Mouse (Mus musculus) forebrain, postnatal 0 days (tissue): ENCODE measurements at regions not wholly inside any gene's neighbourhood (a gene's known extent, or its start where the extent isn't known, plus 50 kb on each side); places are given as distances from the start of the nearest gene placed in this dataset.

Source experiments
- ATAC-seq: fragments of 200-750 bp; cut with Nextera tagmentation; 2 replicates; pipeline ENCODE4 v1.8.0; 2017; ENCODE audit warnings: mild to moderate bottlenecking, moderate library complexity
- DNase-seq: peaks from one replicate; pipeline ENCODE4 v3.0.0-alpha.2; 2015
- H3K27ac ChIP-seq: fragments of 300-500 bp; sonication (generic); 2 replicates; pipeline ENCODE4 v1.5.1; 2014; ENCODE audit warnings: low read depth, mild to moderate bottlenecking, antibody characterized with exemption, low read length, moderate library complexity, mixed read lengths
- H3K27me3 ChIP-seq: fragments of 300-500 bp; sonication (generic); 2 replicates; pipeline ENCODE4 v1.6.1; 2014; ENCODE audit warnings: mild to moderate bottlenecking, low read length, mixed read lengths; ENCODE audit not compliant: insufficient read depth
- H3K36me3 ChIP-seq: fragments of 300-500 bp; sonication (generic); 2 replicates; pipeline ENCODE4 v1.6.1; 2014; ENCODE audit warnings: mild to moderate bottlenecking, moderate library complexity; ENCODE audit not compliant: insufficient read depth
- H3K4me1 ChIP-seq: fragments of 300-500 bp; sonication (generic); 2 replicates; pipeline ENCODE4 v1.6.1; 2014; ENCODE audit warnings: antibody characterized with exemption; ENCODE audit not compliant: insufficient read depth
- H3K4me2 ChIP-seq: fragments of 300-500 bp; sonication (generic); 2 replicates; pipeline ENCODE4 v1.6.1; 2014; ENCODE audit warnings: low read depth, mild to moderate bottlenecking, moderate library complexity
- H3K4me3 ChIP-seq: fragments of 300-500 bp; sonication (generic); 2 replicates; pipeline ENCODE4 v1.5.1; 2014; ENCODE audit warnings: low read depth, low read length, mixed read lengths
- H3K9ac ChIP-seq: fragments of 300-500 bp; sonication (generic); 2 replicates; pipeline ENCODE4 v1.6.1; 2014; ENCODE audit warnings: mild to moderate bottlenecking
- H3K9me3 ChIP-seq: fragments of 300-500 bp; sonication (generic); 2 replicates; pipeline ENCODE4 v1.6.1; 2016; ENCODE audit warnings: low read length
- CTCF ChIP-seq: sonication (generic); IDR thresholded peaks from 2 replicates; pipeline ENCODE4 v1.5.1; 2016; ENCODE audit warnings: antibody characterized with exemption, control low read depth, low read depth
- WGBS: fragments of 180-500 bp; shearing (Covaris S2); extraction: QIAGEN DNeasy Blood & Tissue Kit; methylation state at CpG from one replicate; pipeline ENCODE4 v1.1.7; 2014; 5-methylcytosine and 5-hydroxymethylcytosine counted together

- no peak overlapping the region for H3K4me2 ChIP-seq
- H3K9ac ChIP-seq: no peak overlapping the region
- ATAC-seq (no peak), DNase-seq (no peak)
- 84% methylated on average over 3 of the region's 3 CpGs for WGBS
- no peaks in the 10 kb centered on the region for H3K9me3 ChIP-seq
- TF ChIP-seq CTCF: no peak
- H3K4me1 ChIP-seq: peaks cover 5% of the 10 kb centered on the region; the same call in 1 of the 2 replicates
- H3K4me3 ChIP-seq: no peak overlapping the region
- H3K36me3 ChIP-seq: no peaks in the 10 kb centered on the region
- no peak overlapping the region for H3K27ac ChIP-seq
- no peaks in the 10 kb centered on the region for H3K27me3 ChIP-seq
These were observed 385.8 kb upstream of the Slc7a11 start for GRCm38 (mm10) chr3:50829211-50829610.

GRCm38 (mm10) chr3:50830446-50830845, 387.0 kb upstream of the Slc7a11 start:
- no peak for DNase-seq

GRCm38 (mm10) chr3:50830926-50831325, 387.5 kb upstream of the Slc7a11 start:
- TF ChIP-seq CTCF: no peak
- no peaks in the 10 kb centered on the region for H3K4me1 ChIP-seq
- H3K9ac ChIP-seq: no peak overlapping the region
- H3K27me3 ChIP-seq: no peaks in the 10 kb centered on the region
- no peaks in the 10 kb centered on the region for H3K9me3 ChIP-seq
- H3K4me2 ChIP-seq: no peak overlapping the region
- no peak for ATAC-seq
- DNase-seq: no peak
- H3K27ac ChIP-seq: no peak overlapping the region
- no peaks in the 10 kb centered on the region for H3K36me3 ChIP-seq
- WGBS: 72% methylated on average over 9 of the region's 9 CpGs
- no peak overlapping the region for H3K4me3 ChIP-seq

More at GRCm38 (mm10) chr3:50830446-50830845, 387.0 kb upstream of the Slc7a11 start:
- Histone ChIP-seq H3K4me2 (no peak overlapping the region), H3K4me3 (no peak overlapping the region), H3K9me3 (no peaks in the 10 kb centered on the region), H3K4me1 (peaks cover 4% of the 10 kb centered on the region; the same call in 1 of the 2 replicates), H3K27ac (no peak overlapping the region), H3K27me3 (no peaks in the 10 kb centered on the region), H3K36me3 (no peaks in the 10 kb centered on the region), H3K9ac (no peak overlapping the region)
- 71% methylated on average over 6 of the region's 6 CpGs for WGBS
- ATAC-seq: no peak
- no peak for TF ChIP-seq CTCF

GRCm38 (mm10) chr3:50842216-50842615, 382.0 kb upstream of the Noct start:
- H3K9me3 ChIP-seq: no peaks in the 10 kb centered on the region
- H3K4me3 ChIP-seq: no peak overlapping the region
- 84% methylated on average over 4 of the region's 4 CpGs for WGBS
- no peaks in the 10 kb centered on the region for H3K27me3 ChIP-seq
- H3K9ac ChIP-seq: no peak overlapping the region
- no peak for TF ChIP-seq CTCF
- no peak for ATAC-seq
- no peaks in the 10 kb centered on the region for H3K4me1 ChIP-seq
- no peaks in the 10 kb centered on the region for H3K36me3 ChIP-seq
- H3K27ac ChIP-seq: no peak overlapping the region
- DNase-seq: no peak
- H3K4me2 ChIP-seq: no peak overlapping the region

- TF ChIP-seq CTCF: no peak
- peak; percentile 79 for ATAC-seq
- no peak overlapping the region for H3K4me3 ChIP-seq
- WGBS: 36% methylated on average over 8 of the region's 8 CpGs
- H3K4me1 ChIP-seq: no peaks in the 10 kb centered on the region
- no peaks in the 10 kb centered on the region for H3K9me3 ChIP-seq
- peak; percentile 29 for DNase-seq
- H3K36me3 ChIP-seq: no peaks in the 10 kb centered on the region
- no peak overlapping the region for H3K4me2 ChIP-seq
- no peak overlapping the region for H3K9ac ChIP-seq
- no peaks in the 10 kb centered on the region for H3K27me3 ChIP-seq
- H3K27ac ChIP-seq: no peak overlapping the region
These were observed 379.4 kb upstream of the Noct start for GRCm38 (mm10) chr3:50844835-50845301.

GRCm38 (mm10) chr3:50845311-50845710, 378.9 kb upstream of the Noct start:
- Histone ChIP-seq H3K36me3 (no peaks in the 10 kb centered on the region), H3K4me1 (no peaks in the 10 kb centered on the region), H3K27ac (no peak overlapping the region), H3K4me3 (no peak overlapping the region), H3K27me3 (no peaks in the 10 kb centered on the region), H3K4me2 (no peak overlapping the region), H3K9ac (no peak overlapping the region), H3K9me3 (no peaks in the 10 kb centered on the region)
- DNase-seq (no peak), ATAC-seq (no peak)
- 15% methylated on average over 2 of the region's 2 CpGs for WGBS
- no peak for TF ChIP-seq CTCF

- no peak overlapping the region for H3K27ac ChIP-seq
- DNase-seq (no peak), ATAC-seq (no peak)
- H3K4me1 ChIP-seq: no peaks in the 10 kb centered on the region
- TF ChIP-seq CTCF: no peak
- no peaks in the 10 kb centered on the region for H3K9me3 ChIP-seq
- H3K36me3 ChIP-seq: no peaks in the 10 kb centered on the region
- H3K9ac ChIP-seq: no peak overlapping the region
- H3K4me3 ChIP-seq: no peak overlapping the region
- WGBS: 70% methylated on average over 3 of the region's 3 CpGs
- H3K4me2 ChIP-seq: no peak overlapping the region
- H3K27me3 ChIP-seq: no peaks in the 10 kb centered on the region
These were observed 375.7 kb upstream of the Noct start for GRCm38 (mm10) chr3:50848528-50848927.
